Mouse (Mus musculus): ENCODE measurements around the gene Scgn.

DNA sequence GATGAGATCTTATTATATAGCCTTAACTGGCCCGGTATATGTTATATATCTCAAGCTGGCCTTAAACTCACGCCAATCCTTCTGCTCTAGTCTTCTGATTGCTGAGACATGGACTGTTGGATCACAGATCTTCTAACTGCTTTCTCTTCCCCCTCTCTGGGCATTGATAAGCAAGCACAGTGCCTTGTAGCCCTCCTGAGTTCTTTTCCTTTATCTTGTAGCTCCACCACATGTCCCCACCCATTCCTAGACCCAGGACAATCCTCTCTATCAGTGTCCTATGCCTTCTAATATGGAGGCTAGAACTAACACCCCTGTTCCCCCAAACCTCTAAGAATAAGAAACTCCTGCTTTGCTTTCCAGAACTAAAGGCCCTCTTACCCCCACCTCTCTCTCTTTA lies 14.5 kb upstream of the Scgn start:
- TF ChIP-seq CTCF (IDR thresholded peaks at IDR 0.05; ENCODE audit: borderline replicate concordance, insufficient read depth, low read length) (no peak), POLR2A (IDR thresholded peaks at IDR 0.05; ENCODE audit: low read depth, low read length) (no peak)

Measured in embryonic fibroblast, embryonic 13.5 days (primary cell).